Mouse (Mus musculus): Measurements from ENCODE around the gene Bmper. TPM values are rescaled to one million over a fixed set of nuclear protein-coding genes. Genes with fewer than 3 reads are reported as not detected.

Bmper gene
- 9.7 TPM for polyA plus RNA-seq (2014; fragmentation: Illumina TruSeq; extraction: RNeasy Lipid Tissue Mini Kit (QIAGEN cat#74804))

GRCm38 (mm10) chr9:23222841-23223548, at the start of gene Bmper:
Gene Bmper, plus strand, starts transcription at chr9:23223076.

All from ovary, adult 10 weeks (tissue).